Mouse (Mus musculus) neural tube, embryonic 14.5 days (tissue): Measurements from ENCODE around the gene Tmem120a. TPM values are rescaled to one million over a fixed set of nuclear protein-coding genes. Genes with fewer than 3 reads are reported as not detected.

Experiments used
- ATAC-seq: fragments of 200-750 bp; cut with Nextera tagmentation; 2 replicates; pipeline ENCODE4 v1.8.0; 2017; ENCODE audit warnings: low read depth, mild to moderate bottlenecking, moderate TSS enrichment, moderate library complexity
- H3K27ac ChIP-seq: fragments of 300-500 bp; sonication (generic); 2 replicates; pipeline ENCODE4 v1.5.1; 2014; ENCODE audit warnings: low read depth, mild to moderate bottlenecking, control low read depth, low read length, moderate library complexity, mixed read lengths
- H3K27me3 ChIP-seq: fragments of 300-500 bp; sonication (generic); 2 replicates; pipeline ENCODE4 v1.6.1; 2014; ENCODE audit warnings: low read length; ENCODE audit not compliant: control insufficient read depth, insufficient read depth
- H3K36me3 ChIP-seq: fragments of 300-500 bp; sonication (generic); 2 replicates; pipeline ENCODE4 v1.6.1; 2014; ENCODE audit warnings: low read length, mixed read lengths; ENCODE audit not compliant: control insufficient read depth, insufficient read depth
- H3K4me1 ChIP-seq: fragments of 300-500 bp; sonication (generic); 2 replicates; pipeline ENCODE4 v1.6.1; 2014; ENCODE audit warnings: low read length; ENCODE audit not compliant: control insufficient read depth, insufficient read depth
- H3K4me2 ChIP-seq: fragments of 300-500 bp; sonication (generic); 2 replicates; pipeline ENCODE4 v1.6.1; 2014; ENCODE audit warnings: mild to moderate bottlenecking, low read depth, low read length, control low read depth
- H3K4me3 ChIP-seq: fragments of 300-500 bp; sonication (generic); 2 replicates; pipeline ENCODE4 v1.5.1; 2014; ENCODE audit warnings: low read depth, low read length, control low read depth, mixed read lengths
- H3K9ac ChIP-seq: fragments of 300-500 bp; sonication (generic); replicated peaks from 2 replicates; pipeline ENCODE4 v1.6.1; 2014; ENCODE audit warnings: low read depth, mild to moderate bottlenecking, control low read depth, low read length, mixed read lengths
- H3K9me3 ChIP-seq: fragments of 300-500 bp; sonication (generic); 2 replicates; pipeline ENCODE4 v1.6.1; 2016; ENCODE audit warnings: low read length; ENCODE audit not compliant: control insufficient read depth
- WGBS: fragments of 180-500 bp; shearing (Covaris S2); extraction: QIAGEN DNeasy Blood & Tissue Kit; methylation state at CpG from one replicate; pipeline ENCODE4 v1.1.7; 2014; 5-methylcytosine and 5-hydroxymethylcytosine counted together
- polyA plus RNA-seq: library from polyadenylated mRNA; unstranded; fragments of >200 nt; fragmentation: Nextera tagmentation; extraction: Ambion mirVana; gene quantifications from 2 replicates; pipeline ENCODE4 v1.2.1, GENCODE M21; 2014

Tmem120a gene
- polyA plus RNA-seq = 76.3 and 82.0 TPM in 2 replicates

- Histone ChIP-seq H3K9me3 (no peaks in the 10 kb centered on the region), H3K9ac (peak within 1 kb of the TSS; percentile 89), H3K27me3 (no peaks in the 10 kb centered on the region), H3K4me1 (peaks cover 8% of the 10 kb centered on the region), H3K4me3 (peak within 1 kb of the TSS; percentile 95), H3K27ac (peak within 1 kb of the TSS; percentile 55; the same call in 1 of the 2 replicates), H3K36me3 (no peaks in the 10 kb centered on the region), H3K4me2 (peak within 1 kb of the TSS; percentile 95)
- peak; percentile 94 for ATAC-seq
- 1% methylated on average over 60 of the region's 60 CpGs for WGBS
These were observed at the start of gene Tmem120a for GRCm38 (mm10) chr5:135743741-135744609. Tmem120a (minus strand) TSS chr5:135744448.

- no peak overlapping the region for H3K4me3 ChIP-seq
- peaks cover 59% of the 10 kb centered on the region for H3K36me3 ChIP-seq
- H3K27ac ChIP-seq = no peak overlapping the region
- ATAC-seq = no peak
- no peaks in the 10 kb centered on the region for H3K9me3 ChIP-seq
- H3K4me1 ChIP-seq = peaks cover 13% of the 10 kb centered on the region
- no peak overlapping the region for H3K9ac ChIP-seq
- H3K4me2 ChIP-seq = no peak overlapping the region
- WGBS = 92% methylated on average over 4 of the region's 4 CpGs
- no peaks in the 10 kb centered on the region for H3K27me3 ChIP-seq
These were observed 38.7 kb upstream of the Tmem120a start for GRCm38 (mm10) chr5:135782901-135783300.

GRCm38 (mm10) chr5:135780331-135780730, 36.1 kb upstream of the Tmem120a start:
- no peak overlapping the region for H3K4me3 ChIP-seq
- 0 out of 2 replicates have a peak overlapping the region, but pooled peaks have one; percentile 95 for H3K4me2 ChIP-seq
- no peak for ATAC-seq
- H3K9me3 ChIP-seq = no peaks in the 10 kb centered on the region
- H3K9ac ChIP-seq = no peak overlapping the region
- no peaks in the 10 kb centered on the region for H3K27me3 ChIP-seq
- no peak overlapping the region for H3K27ac ChIP-seq
- WGBS = 92% methylated on average over 8 of the region's 8 CpGs
- H3K4me1 ChIP-seq = peaks cover 13% of the 10 kb centered on the region
- peaks cover 33% of the 10 kb centered on the region for H3K36me3 ChIP-seq

GRCm38 (mm10) chr5:135778471-135779445, 34.5 kb upstream of the Tmem120a start, which contains the start of gene Mdh2:
Mdh2 (plus strand) TSS chr5:135778480.
- Histone ChIP-seq H3K27ac (peak within 1 kb of the TSS; percentile 90), H3K36me3 (peaks cover 18% of the 10 kb centered on the region), H3K9me3 (no peaks in the 10 kb centered on the region), H3K27me3 (no peaks in the 10 kb centered on the region), H3K4me3 (peak within 1 kb of the TSS; percentile 74), H3K4me1 (peaks cover 13% of the 10 kb centered on the region), H3K4me2 (peak within 1 kb of the TSS; percentile 95), H3K9ac (peak within 1 kb of the TSS; percentile 93)
- ATAC-seq = peak; percentile 98
- 1% methylated on average over 70 of the region's 70 CpGs for WGBS

GRCm38 (mm10) chr5:135777796-135778470, 33.7 kb upstream of the Tmem120a start, which contains the start of gene Styxl1:
Styxl1 (minus strand) TSS chr5:135778385.
- ATAC-seq = peak; percentile 52
- Histone ChIP-seq H3K36me3 (peaks cover 10% of the 10 kb centered on the region), H3K4me2 (peak within 1 kb of the TSS; percentile 95), H3K27ac (peak within 1 kb of the TSS; percentile 90), H3K9ac (peak within 1 kb of the TSS; percentile 93), H3K4me3 (peak within 1 kb of the TSS; percentile 74), H3K4me1 (peaks cover 13% of the 10 kb centered on the region), H3K27me3 (no peaks in the 10 kb centered on the region), H3K9me3 (no peaks in the 10 kb centered on the region)
- WGBS = under 1% methylated on average over 45 of the region's 45 CpGs

GRCm38 (mm10) chr5:135776546-135776945, 32.3 kb upstream of the Tmem120a start:
- Histone ChIP-seq H3K27me3 (no peaks in the 10 kb centered on the region), H3K36me3 (no peaks in the 10 kb centered on the region), H3K4me1 (peaks cover 13% of the 10 kb centered on the region), H3K4me3 (no peak overlapping the region), H3K4me2 (no peak overlapping the region), H3K27ac (no peak overlapping the region), H3K9ac (no peak overlapping the region), H3K9me3 (no peaks in the 10 kb centered on the region)
- ATAC-seq = no peak
- 83% methylated on average over 4 of the region's 4 CpGs for WGBS

- Histone ChIP-seq H3K4me2 (no peak overlapping the region), H3K36me3 (no peaks in the 10 kb centered on the region), H3K4me3 (no peak overlapping the region), H3K9ac (no peak overlapping the region), H3K9me3 (no peaks in the 10 kb centered on the region), H3K27me3 (no peaks in the 10 kb centered on the region), H3K4me1 (no peaks in the 10 kb centered on the region; the same call in 1 of the 2 replicates), H3K27ac (no peak overlapping the region)
- 69% methylated on average over 3 of the region's 3 CpGs for WGBS
- no peak for ATAC-seq
These were observed 28.3 kb upstream of the Tmem120a start for GRCm38 (mm10) chr5:135772519-135772918.

- Histone ChIP-seq H3K27me3 (no peaks in the 10 kb centered on the region), H3K27ac (no peak overlapping the region), H3K36me3 (no peaks in the 10 kb centered on the region), H3K9ac (no peak overlapping the region), H3K9me3 (no peaks in the 10 kb centered on the region), H3K4me3 (no peak overlapping the region), H3K4me1 (no peaks in the 10 kb centered on the region), H3K4me2 (no peak overlapping the region)
- 61% methylated on average over 3 of the region's 3 CpGs for WGBS
- ATAC-seq = no peak
These were observed 20.7 kb upstream of the Tmem120a start for GRCm38 (mm10) chr5:135764971-135765370.
